Mouse (Mus musculus): ENCODE data around the gene Rdm1.

GRCm38 (mm10) chr11:101679907-101680306, 52.9 kb downstream of the Rdm1 start:
- TF ChIP-seq TAL1 (IDR thresholded peaks at IDR 0.05; ENCODE audit: low read length), result no peak
- TF ChIP-seq GATA1 (IDR thresholded peaks at IDR 0.05; ENCODE audit: low read length), result no peak
